Mouse (Mus musculus) cortical plate, adult 2 months (tissue): Measurements from ENCODE around the gene Krt88.
A peak's percentile ranks its signal among the peaks of the same experiment; 100 is the strongest.

Experiments
- CTCF ChIP-seq: fragments of 200-500 bp; IDR thresholded peaks from 2 replicates; pipeline ENCODE4 v1.5.1; 2011; ENCODE audit warnings: mild to moderate bottlenecking, control low read depth, low read length; ENCODE audit not compliant: insufficient read depth; ENCODE audit errors: extremely low read depth
- POLR2A ChIP-seq: fragments of 200-500 bp; IDR thresholded peaks from 2 replicates; pipeline ENCODE4 v1.6.1; 2011; ENCODE audit warnings: mild to moderate bottlenecking, low read length, control low read depth; ENCODE audit not compliant: insufficient read depth; ENCODE audit errors: extremely low read depth

DNA sequence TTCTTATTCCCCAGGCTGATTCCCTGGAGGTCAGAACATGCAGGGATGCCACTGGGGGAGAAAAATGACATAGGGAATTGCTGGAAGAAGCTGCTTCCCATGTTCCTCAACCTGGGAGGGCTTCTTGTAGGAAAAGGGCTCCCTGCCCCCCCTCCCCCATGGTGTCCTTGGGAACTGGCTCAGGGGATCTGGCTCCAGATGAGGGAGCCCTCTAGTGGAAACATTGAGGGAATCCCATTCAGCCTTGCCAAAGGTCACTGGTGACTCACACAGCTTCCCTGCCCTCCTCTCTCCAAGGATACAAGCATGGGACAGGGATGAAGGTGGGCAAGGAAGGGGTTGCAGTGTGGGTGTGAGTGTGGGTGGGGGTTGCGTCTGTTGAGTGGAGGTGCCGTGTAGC is 49.6 kb downstream of the Krt88 start:
- no peak for TF ChIP-seq POLR2A
- TF ChIP-seq CTCF: peak; percentile 48
